Mouse (Mus musculus): ENCODE results near the gene 6430531B16Rik. TPM values are rescaled to one million over a fixed set of nuclear protein-coding genes. Genes with fewer than 3 reads are reported as not detected.

The 6430531B16Rik gene
- polyA plus RNA-seq, 1 experiment, result 114 TPM

GRCm38 (mm10) chr7:139950283-139950971 lies 28.1 kb downstream of the 6430531B16Rik start:
- Histone ChIP-seq H3K27ac (ENCODE audit: control insufficient read depth, insufficient read depth, low read depth, low read length) (peak overlapping the region; percentile 73), H3K27me3 (ENCODE audit: control insufficient read depth, insufficient read depth, low read length) (no peaks in the 10 kb centered on the region; the same call in 1 of the 2 replicates), H3K4me3 (ENCODE audit: control insufficient read depth, low read depth, low read length) (peak overlapping the region; percentile 81), H3K4me1 (ENCODE audit: control insufficient read depth, insufficient read depth, low read length) (peaks cover 19% of the 10 kb centered on the region), H3K36me3 (ENCODE audit: control insufficient read depth, insufficient read depth, low read length) (no peaks in the 10 kb centered on the region)
- TF ChIP-seq POLR2A (IDR thresholded peaks at IDR 0.05; ENCODE audit: control insufficient read depth, low read depth, low read length) (no peak), CTCF (IDR thresholded peaks at IDR 0.05; ENCODE audit: control insufficient read depth, insufficient read depth, insufficient replicate concordance, low read depth, low read length) (no peak)

DNA sequence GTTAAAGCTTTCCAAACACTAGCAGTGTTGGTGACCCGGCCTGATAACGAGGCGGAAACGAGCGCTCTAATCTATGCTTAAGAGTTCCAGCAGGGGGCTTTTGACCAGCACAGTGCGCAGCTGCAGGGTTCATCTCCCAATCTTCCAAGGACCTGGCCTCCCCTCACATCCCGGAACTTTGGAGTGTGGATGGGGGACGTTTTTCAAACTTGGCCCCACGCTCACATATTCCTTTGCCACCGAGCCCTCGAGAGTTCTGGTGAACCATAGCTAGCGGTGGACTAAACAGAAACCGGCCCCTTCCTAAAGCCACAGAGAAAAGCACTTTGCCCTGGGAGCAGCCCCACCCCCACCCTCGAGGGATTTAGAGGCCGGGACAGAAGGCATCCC lies 28.7 kb downstream of the 6430531B16Rik start:
- Histone ChIP-seq H3K27ac (ENCODE audit: control insufficient read depth, insufficient read depth, low read depth, low read length) (peak overlapping the region; percentile 73), H3K36me3 (ENCODE audit: control insufficient read depth, insufficient read depth, low read length) (no peaks in the 10 kb centered on the region), H3K4me1 (ENCODE audit: control insufficient read depth, insufficient read depth, low read length) (peaks cover 24% of the 10 kb centered on the region), H3K27me3 (ENCODE audit: control insufficient read depth, insufficient read depth, low read length) (no peaks in the 10 kb centered on the region; the same call in 1 of the 2 replicates), H3K4me3 (ENCODE audit: control insufficient read depth, low read depth, low read length) (peak overlapping the region; percentile 81)
- TF ChIP-seq CTCF (IDR thresholded peaks at IDR 0.05; ENCODE audit: control insufficient read depth, insufficient read depth, insufficient replicate concordance, low read depth, low read length) (peak; percentile 23; the same call in 1 of the 2 replicates), POLR2A (IDR thresholded peaks at IDR 0.05; ENCODE audit: control insufficient read depth, low read depth, low read length) (no peak)

GRCm38 (mm10) chr7:139946032-139946431 lies 32.5 kb downstream of the 6430531B16Rik start:
- Histone ChIP-seq H3K4me1 (ENCODE audit: control insufficient read depth, insufficient read depth, low read length) (peaks cover 34% of the 10 kb centered on the region), H3K36me3 (ENCODE audit: control insufficient read depth, insufficient read depth, low read length) (no peaks in the 10 kb centered on the region), H3K27ac (ENCODE audit: control insufficient read depth, insufficient read depth, low read depth, low read length) (no peak overlapping the region), H3K4me3 (ENCODE audit: control insufficient read depth, low read depth, low read length) (no peak overlapping the region), H3K27me3 (ENCODE audit: control insufficient read depth, insufficient read depth, low read length) (peaks cover 7% of the 10 kb centered on the region; the same call in 1 of the 2 replicates)
- TF ChIP-seq POLR2A (IDR thresholded peaks at IDR 0.05; ENCODE audit: control insufficient read depth, low read depth, low read length) (no peak), CTCF (IDR thresholded peaks at IDR 0.05; ENCODE audit: control insufficient read depth, insufficient read depth, insufficient replicate concordance, low read depth, low read length) (no peak)

DNA sequence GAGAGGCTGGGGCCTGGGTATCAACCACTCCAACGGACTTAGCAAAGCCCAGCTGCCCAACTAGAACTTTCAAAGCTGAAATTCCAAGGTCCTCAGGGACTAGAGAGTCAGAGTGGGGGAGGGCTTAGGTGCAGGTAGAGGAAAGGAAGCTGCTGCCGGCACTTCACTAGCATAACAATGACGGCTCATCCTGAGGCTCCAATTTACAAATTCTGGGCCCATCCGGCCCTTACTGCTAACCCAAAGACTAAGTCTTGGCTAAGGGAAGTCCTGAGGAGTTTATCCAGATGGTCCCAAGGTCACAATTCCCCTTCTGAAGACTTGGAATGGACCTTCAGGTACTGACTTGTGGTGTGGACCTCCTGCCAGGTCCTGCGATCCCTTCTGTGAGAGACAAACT lies 33.0 kb downstream of the 6430531B16Rik start:
- peaks cover 7% of the 10 kb centered on the region; the same call in 1 of the 2 replicates for H3K27me3 ChIP-seq (ENCODE audit: control insufficient read depth, insufficient read depth, low read length)
- TF ChIP-seq POLR2A (IDR thresholded peaks at IDR 0.05; ENCODE audit: control insufficient read depth, low read depth, low read length), result no peak
- no peak for TF ChIP-seq CTCF (IDR thresholded peaks at IDR 0.05; ENCODE audit: control insufficient read depth, insufficient read depth, insufficient replicate concordance, low read depth, low read length)
- H3K36me3 ChIP-seq (ENCODE audit: control insufficient read depth, insufficient read depth, low read length), result no peaks in the 10 kb centered on the region
- peaks cover 37% of the 10 kb centered on the region for H3K4me1 ChIP-seq (ENCODE audit: control insufficient read depth, insufficient read depth, low read length)
- H3K27ac ChIP-seq (ENCODE audit: control insufficient read depth, insufficient read depth, low read depth, low read length), result no peak overlapping the region
- H3K4me3 ChIP-seq (ENCODE audit: control insufficient read depth, low read depth, low read length), result no peak overlapping the region

GRCm38 (mm10) chr7:139944291-139945240 lies 34.0 kb downstream of the 6430531B16Rik start:
- no peaks in the 10 kb centered on the region for H3K36me3 ChIP-seq (ENCODE audit: control insufficient read depth, insufficient read depth, low read length)
- peaks cover 7% of the 10 kb centered on the region; the same call in 1 of the 2 replicates for H3K27me3 ChIP-seq (ENCODE audit: control insufficient read depth, insufficient read depth, low read length)
- no peak overlapping the region for H3K27ac ChIP-seq (ENCODE audit: control insufficient read depth, insufficient read depth, low read depth, low read length)
- H3K4me3 ChIP-seq (ENCODE audit: control insufficient read depth, low read depth, low read length), result peak overlapping the region; percentile 50
- no peak for TF ChIP-seq POLR2A (IDR thresholded peaks at IDR 0.05; ENCODE audit: control insufficient read depth, low read depth, low read length)
- H3K4me1 ChIP-seq (ENCODE audit: control insufficient read depth, insufficient read depth, low read length), result peaks cover 31% of the 10 kb centered on the region

GRCm38 (mm10) chr7:139943674-139944281 lies 34.8 kb downstream of the 6430531B16Rik start, which contains the start of gene Utf1:
Gene Utf1, plus strand, starts transcription at chr7:139943789.
- Histone ChIP-seq H3K27me3 (ENCODE audit: control insufficient read depth, insufficient read depth, low read length) (peaks cover 7% of the 10 kb centered on the region; the same call in 1 of the 2 replicates), H3K27ac (ENCODE audit: control insufficient read depth, insufficient read depth, low read depth, low read length) (no peak within 1 kb of the TSS)

More at GRCm38 (mm10) chr7:139943674-139944281, 34.8 kb downstream of the 6430531B16Rik start, which contains the start of gene Utf1:
- peak within 1 kb of the TSS; percentile 50 for H3K4me3 ChIP-seq (ENCODE audit: control insufficient read depth, low read depth, low read length)
- H3K4me1 ChIP-seq (ENCODE audit: control insufficient read depth, insufficient read depth, low read length), result peaks cover 29% of the 10 kb centered on the region
- no peaks in the 10 kb centered on the region for H3K36me3 ChIP-seq (ENCODE audit: control insufficient read depth, insufficient read depth, low read length)
- no peak for TF ChIP-seq CTCF (IDR thresholded peaks at IDR 0.05; ENCODE audit: control insufficient read depth, insufficient read depth, insufficient replicate concordance, low read depth, low read length)
- no peak for TF ChIP-seq POLR2A (IDR thresholded peaks at IDR 0.05; ENCODE audit: control insufficient read depth, low read depth, low read length)
